Mouse (Mus musculus): Measurements from ENCODE around the gene Ifitm7. TPM values are rescaled to one million over a fixed set of nuclear protein-coding genes. Genes with fewer than 3 reads are reported as not detected.

Ifitm7 gene
- polyA plus RNA-seq, 1 experiment from 2014 or later: 0.22 TPM

- H3K9me3 ChIP-seq (replicated peaks; ENCODE audit: low read length): no peaks in the 10 kb centered on the region
- no peak overlapping the region for H3K4me2 ChIP-seq (ENCODE audit: low read length)
- H3K4me3 ChIP-seq (replicated peaks; ENCODE audit: low read depth, low read length): no peak overlapping the region
- H3K4me1 ChIP-seq (replicated peaks; ENCODE audit: insufficient read depth, low read length): no peaks in the 10 kb centered on the region
- DNase-seq (ENCODE audit: low spot score) (no peak), ATAC-seq (replicated peaks; ENCODE audit: low FRiP score, low read depth) (no peak)
- H3K27ac ChIP-seq: no peak overlapping the region
- H3K27me3 ChIP-seq (ENCODE audit: insufficient read depth, low read length): no peaks in the 10 kb centered on the region
- 71% methylated on average over 3 of the region's 3 CpGs for WGBS
- no peaks in the 10 kb centered on the region for H3K36me3 ChIP-seq (ENCODE audit: insufficient read depth, low read length)
- no peak for TF ChIP-seq CTCF (IDR thresholded peaks at IDR 0.05; ENCODE audit: low read depth)
- no peak overlapping the region for H3K9ac ChIP-seq (ENCODE audit: low read depth, low read length)
Measured at GRCm38 (mm10) chr16:14021166-14021822, 34.6 kb upstream of the Ifitm7 start.

GRCm38 (mm10) chr16:14017306-14017705 lies 30.6 kb upstream of the Ifitm7 start:
- Histone ChIP-seq H3K9me3 (replicated peaks; ENCODE audit: low read length) (no peaks in the 10 kb centered on the region), H3K4me1 (replicated peaks; ENCODE audit: insufficient read depth, low read length) (no peaks in the 10 kb centered on the region), H3K27me3 (ENCODE audit: insufficient read depth, low read length) (no peaks in the 10 kb centered on the region), H3K4me3 (replicated peaks; ENCODE audit: low read depth, low read length) (no peak overlapping the region), H3K4me2 (ENCODE audit: low read length) (no peak overlapping the region), H3K9ac (ENCODE audit: low read depth, low read length) (no peak overlapping the region), H3K36me3 (ENCODE audit: insufficient read depth, low read length) (no peaks in the 10 kb centered on the region), H3K27ac (no peak overlapping the region)
- 80% methylated on average over 8 of the region's 8 CpGs for WGBS
- ATAC-seq (replicated peaks; ENCODE audit: low FRiP score, low read depth): no peak
- no peak for DNase-seq (ENCODE audit: low spot score)
- TF ChIP-seq CTCF (IDR thresholded peaks at IDR 0.05; ENCODE audit: low read depth): no peak

GRCm38 (mm10) chr16:14009966-14010365 lies 23.3 kb upstream of the Ifitm7 start:
- no peak for TF ChIP-seq CTCF (IDR thresholded peaks at IDR 0.05; ENCODE audit: low read depth)
- DNase-seq (ENCODE audit: low spot score): no peak
- ATAC-seq (replicated peaks; ENCODE audit: low FRiP score, low read depth): no peak
- 87% methylated on average over 4 of the region's 4 CpGs for WGBS
- H3K27me3 ChIP-seq (ENCODE audit: insufficient read depth, low read length): no peaks in the 10 kb centered on the region
- no peak overlapping the region for H3K9ac ChIP-seq (ENCODE audit: low read depth, low read length)
- H3K9me3 ChIP-seq (replicated peaks; ENCODE audit: low read length): no peaks in the 10 kb centered on the region
- H3K4me2 ChIP-seq (ENCODE audit: low read length): no peak overlapping the region
- no peaks in the 10 kb centered on the region for H3K36me3 ChIP-seq (ENCODE audit: insufficient read depth, low read length)
- H3K27ac ChIP-seq: no peak overlapping the region
- H3K4me1 ChIP-seq (replicated peaks; ENCODE audit: insufficient read depth, low read length): no peaks in the 10 kb centered on the region
- H3K4me3 ChIP-seq (replicated peaks; ENCODE audit: low read depth, low read length): no peak overlapping the region

- H3K36me3 ChIP-seq (ENCODE audit: insufficient read depth, low read length): no peaks in the 10 kb centered on the region
- H3K9ac ChIP-seq (ENCODE audit: low read depth, low read length): no peak overlapping the region
Measured at GRCm38 (mm10) chr16:14008708-14009107, 22.0 kb upstream of the Ifitm7 start.

GRCm38 (mm10) chr16:14008081-14008480 lies 21.4 kb upstream of the Ifitm7 start:
- H3K36me3 ChIP-seq (ENCODE audit: insufficient read depth, low read length): no peaks in the 10 kb centered on the region
- H3K4me3 ChIP-seq (replicated peaks; ENCODE audit: low read depth, low read length): no peak overlapping the region
- WGBS: 75% methylated on average over 2 of the region's 2 CpGs
- DNase-seq (ENCODE audit: low spot score) (no peak), ATAC-seq (replicated peaks; ENCODE audit: low FRiP score, low read depth) (no peak)
- H3K27ac ChIP-seq: no peak overlapping the region
- no peaks in the 10 kb centered on the region for H3K27me3 ChIP-seq (ENCODE audit: insufficient read depth, low read length)
- H3K9me3 ChIP-seq (replicated peaks; ENCODE audit: low read length): no peaks in the 10 kb centered on the region
- H3K4me1 ChIP-seq (replicated peaks; ENCODE audit: insufficient read depth, low read length): no peaks in the 10 kb centered on the region
- H3K9ac ChIP-seq (ENCODE audit: low read depth, low read length): no peak overlapping the region
- no peak overlapping the region for H3K4me2 ChIP-seq (ENCODE audit: low read length)
- TF ChIP-seq CTCF (IDR thresholded peaks at IDR 0.05; ENCODE audit: low read depth): no peak

More at GRCm38 (mm10) chr16:14008708-14009107, 22.0 kb upstream of the Ifitm7 start:
- Histone ChIP-seq H3K4me1 (replicated peaks; ENCODE audit: insufficient read depth, low read length) (no peaks in the 10 kb centered on the region), H3K27ac (no peak overlapping the region), H3K9me3 (replicated peaks; ENCODE audit: low read length) (no peaks in the 10 kb centered on the region), H3K4me2 (ENCODE audit: low read length) (no peak overlapping the region), H3K4me3 (replicated peaks; ENCODE audit: low read depth, low read length) (no peak overlapping the region), H3K27me3 (ENCODE audit: insufficient read depth, low read length) (no peaks in the 10 kb centered on the region)
- peak; percentile 50; the same call in 1 of the 2 replicates for ATAC-seq (replicated peaks; ENCODE audit: low FRiP score, low read depth)
- no peak for DNase-seq (ENCODE audit: low spot score)
- TF ChIP-seq CTCF (IDR thresholded peaks at IDR 0.05; ENCODE audit: low read depth): no peak

- no peak for TF ChIP-seq CTCF (IDR thresholded peaks at IDR 0.05; ENCODE audit: low read depth)
- no peaks in the 10 kb centered on the region for H3K27me3 ChIP-seq (ENCODE audit: insufficient read depth, low read length)
- no peak overlapping the region for H3K4me3 ChIP-seq (replicated peaks; ENCODE audit: low read depth, low read length)
- ATAC-seq (replicated peaks; ENCODE audit: low FRiP score, low read depth): no peak
- H3K4me1 ChIP-seq (replicated peaks; ENCODE audit: insufficient read depth, low read length): no peaks in the 10 kb centered on the region
- no peak overlapping the region for H3K4me2 ChIP-seq (ENCODE audit: low read length)
- H3K27ac ChIP-seq: peak overlapping the region; percentile 50; the same call in 1 of the 2 replicates
- 86% methylated on average over 4 of the region's 4 CpGs for WGBS
- H3K36me3 ChIP-seq (ENCODE audit: insufficient read depth, low read length): no peaks in the 10 kb centered on the region
- H3K9ac ChIP-seq (ENCODE audit: low read depth, low read length): no peak overlapping the region
- H3K9me3 ChIP-seq (replicated peaks; ENCODE audit: low read length): no peaks in the 10 kb centered on the region
- DNase-seq (ENCODE audit: low spot score): no peak
Measured at GRCm38 (mm10) chr16:14005266-14005665, 18.6 kb upstream of the Ifitm7 start.

- Histone ChIP-seq H3K9me3 (replicated peaks; ENCODE audit: low read length) (no peaks in the 10 kb centered on the region), H3K9ac (ENCODE audit: low read depth, low read length) (no peak overlapping the region), H3K4me3 (replicated peaks; ENCODE audit: low read depth, low read length) (no peak overlapping the region), H3K36me3 (ENCODE audit: insufficient read depth, low read length) (no peaks in the 10 kb centered on the region), H3K4me1 (replicated peaks; ENCODE audit: insufficient read depth, low read length) (no peaks in the 10 kb centered on the region), H3K27me3 (ENCODE audit: insufficient read depth, low read length) (no peaks in the 10 kb centered on the region), H3K27ac (peak overlapping the region; percentile 50; the same call in 1 of the 2 replicates), H3K4me2 (ENCODE audit: low read length) (no peak overlapping the region)
- TF ChIP-seq CTCF (IDR thresholded peaks at IDR 0.05; ENCODE audit: low read depth): no peak
- WGBS: 85% methylated on average over 2 of the region's 2 CpGs
- DNase-seq (ENCODE audit: low spot score): no peak
- 0 out of 2 replicates have a peak, but pooled peaks have one; percentile 53 for ATAC-seq (replicated peaks; ENCODE audit: low FRiP score, low read depth)
Measured at GRCm38 (mm10) chr16:14004726-14005125, 18.0 kb upstream of the Ifitm7 start.

Measured in kidney, postnatal 0 days (tissue).